Mouse (Mus musculus) ES-Bruce4 (cell line): ENCODE measurements around the gene Ccdc113.
"Not testable (repeated sequence)": the region's sequence is repeated elsewhere in the genome, so short reads cannot be mapped to it uniquely, and the experiment has no call there.

ENCODE experiments used
- CTCF ChIP-seq: IDR thresholded peaks from one replicate; pipeline ENCODE4 v1.8.1; 2011; ENCODE audit warnings: low read depth, low read length
- EP300 ChIP-seq: IDR thresholded peaks from 2 replicates; pipeline ENCODE4 v1.6.1; 2011; ENCODE audit warnings: low read depth, low read length; ENCODE audit not compliant: insufficient read depth

GRCm38 (mm10) chr8:95606509-95606908 lies 72.6 kb downstream of the Ccdc113 start:
- not testable (repeated sequence) for TF ChIP-seq EP300, CTCF
